Mouse (Mus musculus): ENCODE measurements around the gene Retsat.

Gene Retsat

DNA sequence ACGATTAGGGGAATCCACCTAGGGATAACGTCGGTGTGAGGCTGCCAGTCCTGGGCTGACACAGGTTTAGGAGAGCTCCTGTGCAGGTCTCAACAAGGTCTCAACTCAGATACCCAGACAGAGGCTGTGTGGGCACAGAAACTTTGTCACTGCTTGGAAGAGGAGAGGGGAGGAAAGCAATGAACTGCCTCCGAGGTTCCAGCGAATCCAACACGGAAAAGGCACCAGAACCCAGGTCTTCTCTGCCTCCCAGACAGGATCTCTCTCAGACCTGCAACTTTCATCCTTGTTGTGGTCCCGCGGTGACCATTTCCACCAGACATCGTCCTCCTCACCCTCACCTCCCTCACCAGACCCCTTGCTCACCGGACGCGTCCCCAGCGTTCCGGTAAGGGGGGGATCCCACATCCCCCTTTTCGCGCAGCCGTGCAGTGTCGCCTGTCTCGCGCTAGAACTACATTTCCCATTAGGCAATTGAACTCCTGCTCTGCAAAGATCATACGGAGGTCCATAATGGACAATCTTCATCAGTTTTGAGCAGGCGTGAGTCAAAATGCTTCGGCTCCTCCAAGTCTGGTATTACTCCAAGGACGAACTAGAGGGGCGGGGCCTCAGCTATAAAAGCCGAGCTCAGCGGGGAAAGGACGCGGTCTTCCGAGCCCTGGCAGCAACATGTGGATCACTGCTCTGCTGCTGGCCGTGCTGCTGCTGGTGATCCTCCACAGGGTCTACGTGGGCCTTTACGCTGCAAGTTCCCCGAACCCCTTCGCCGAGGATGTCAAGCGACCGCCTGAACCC, at the start of gene Retsat, which contains the start of gene Elmod3:
Gene Retsat, plus strand, starts transcription at position 520 of the 798 bp plus-strand sequence.
Gene Elmod3, minus strand, starts transcription at position 458 of the 798 bp plus-strand sequence.
- in situ Hi-C loops (cut with MboI, MseI): no loop called here

DNA sequence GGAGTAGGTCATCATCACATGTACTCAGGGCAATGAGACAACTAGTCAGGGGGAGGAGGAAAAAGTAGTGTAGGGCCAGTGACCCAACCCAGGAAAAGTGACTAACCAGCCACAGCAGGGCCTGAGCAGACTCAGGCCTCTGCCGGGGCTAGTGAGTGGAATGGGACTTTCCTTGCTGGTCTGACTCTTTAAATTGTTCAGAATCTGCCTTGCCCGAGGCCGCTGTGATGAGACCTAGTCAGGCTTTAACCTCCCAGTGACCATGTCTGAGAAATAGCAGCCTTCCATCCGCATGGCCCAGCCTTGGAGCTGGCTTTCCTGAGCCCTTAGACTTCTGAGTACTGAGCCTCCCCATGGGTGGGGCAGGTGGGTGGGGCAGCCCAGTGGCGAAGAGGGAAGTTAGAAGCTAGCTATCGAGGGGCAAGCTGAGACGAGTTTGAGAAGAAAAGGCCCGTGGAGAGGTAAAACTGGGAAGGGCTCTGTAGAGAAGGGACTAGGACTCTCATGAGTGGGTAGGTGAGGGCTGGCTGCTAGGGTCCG, 49.2 kb upstream of the Retsat start:
- in situ Hi-C loops (cut with MboI, MseI): no loop called here

DNA sequence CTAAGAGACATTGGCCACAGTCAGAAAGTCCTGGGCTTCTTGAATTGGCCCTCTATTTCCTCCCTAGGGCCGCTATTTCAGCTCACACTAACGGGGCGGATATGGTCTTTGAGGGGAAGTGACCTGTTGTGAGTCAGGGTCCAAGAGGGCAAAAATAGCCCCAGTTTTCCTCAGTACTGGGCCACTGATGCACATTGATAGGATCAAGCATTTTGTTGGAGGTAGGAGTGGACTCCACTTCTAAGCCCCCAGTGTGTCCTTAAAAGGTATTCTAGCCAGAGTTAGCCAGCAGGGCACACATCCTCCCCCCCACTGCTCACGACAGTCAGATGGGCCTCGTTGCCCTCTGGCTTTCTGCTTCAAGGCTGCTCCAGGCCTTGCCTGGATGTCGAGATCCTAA, 48.2 kb upstream of the Retsat start:
- in situ Hi-C loops (cut with MboI, MseI): no loop called here

DNA sequence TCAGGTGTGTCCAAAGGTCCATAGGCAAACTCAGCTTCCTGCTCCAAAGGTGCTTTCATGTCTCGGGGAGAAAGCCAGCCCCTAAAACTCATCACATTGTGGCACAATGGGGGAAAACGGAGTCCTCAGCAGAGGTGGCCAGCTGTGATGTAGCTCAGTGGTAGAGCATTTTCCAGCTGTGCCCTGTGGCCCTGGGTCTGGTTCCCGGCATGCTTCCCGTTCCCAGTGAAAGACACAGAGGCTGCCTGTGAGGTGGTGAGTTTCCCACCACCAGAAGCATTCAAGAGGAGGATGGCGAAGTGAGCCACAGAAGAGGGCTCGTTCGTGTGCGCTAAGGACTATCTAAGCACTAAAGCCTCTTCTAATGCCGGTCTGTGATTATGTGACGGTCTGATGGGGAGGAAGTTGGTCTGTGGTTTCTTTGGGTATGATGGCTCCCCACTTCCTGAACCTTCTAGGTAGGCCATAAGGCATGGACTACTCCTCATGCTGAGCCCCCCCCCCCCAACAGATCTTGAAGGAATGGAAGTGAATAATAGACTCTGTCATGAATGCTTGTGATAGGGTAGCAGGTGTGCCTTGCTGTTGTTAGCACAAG, 47.7 kb upstream of the Retsat start:
- in situ Hi-C loops (cut with MboI, MseI): no loop called here

DNA sequence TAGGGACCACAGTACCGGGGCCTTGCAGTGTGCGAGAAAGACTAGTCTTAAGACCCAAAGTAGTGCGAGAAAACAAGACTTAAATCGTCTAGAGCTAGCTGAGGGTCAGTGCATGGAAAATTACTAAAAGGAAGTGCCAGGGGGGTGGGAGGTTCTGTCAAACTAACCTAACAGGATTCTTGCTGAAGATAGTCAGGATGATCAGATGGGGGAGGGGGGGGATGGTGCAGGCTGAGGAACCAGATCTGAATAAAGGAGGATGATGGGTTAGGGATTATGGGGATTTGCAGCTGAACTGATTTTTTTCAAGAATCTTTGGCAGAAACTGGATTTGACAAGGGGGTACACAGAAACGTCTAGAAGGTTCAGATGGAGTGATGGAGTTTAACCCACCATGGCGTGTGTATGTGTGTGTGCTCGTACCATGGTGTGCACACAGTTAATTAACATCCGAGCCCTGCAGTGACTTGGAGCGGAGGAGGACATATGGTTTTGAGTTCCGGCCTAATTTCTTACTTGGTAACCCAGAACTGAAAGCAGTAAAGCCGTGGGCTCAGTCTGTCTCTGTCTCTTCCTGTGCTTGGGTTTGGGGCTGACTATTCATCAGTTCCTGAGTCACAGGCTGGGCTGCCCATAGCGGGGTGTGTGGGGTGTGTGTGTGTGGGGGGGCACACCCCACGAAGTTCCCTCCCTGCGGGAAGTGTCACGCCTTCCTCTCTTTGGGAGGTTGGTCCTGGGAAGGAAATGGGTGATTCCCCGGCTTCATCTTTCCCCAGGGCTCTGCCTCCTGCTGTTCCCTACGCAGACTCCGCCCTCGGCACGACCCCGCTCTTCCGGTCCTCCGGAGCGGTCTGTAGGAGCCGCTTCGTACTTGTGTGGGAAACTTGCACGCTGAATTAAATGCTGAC, 45.9 kb upstream of the Retsat start:
- in situ Hi-C loops (cut with MboI, MseI): no loop called here

DNA sequence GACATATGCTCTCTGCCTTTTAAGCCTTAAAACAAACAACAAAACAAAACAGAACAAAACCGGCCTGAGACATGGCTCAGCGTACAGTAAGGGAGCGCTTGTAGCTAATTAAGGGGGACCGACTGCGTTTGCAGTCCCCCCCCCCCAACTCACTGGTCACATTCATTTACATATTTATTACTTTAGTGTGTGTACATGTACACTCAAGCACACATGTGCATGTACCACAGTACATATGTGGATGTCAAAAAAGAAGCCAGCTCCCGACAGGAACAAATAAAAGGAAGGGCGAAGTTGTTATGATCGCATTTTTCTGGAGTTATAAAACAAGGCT, 45.2 kb upstream of the Retsat start:
- in situ Hi-C loops (cut with MboI, MseI): no loop called here

DNA sequence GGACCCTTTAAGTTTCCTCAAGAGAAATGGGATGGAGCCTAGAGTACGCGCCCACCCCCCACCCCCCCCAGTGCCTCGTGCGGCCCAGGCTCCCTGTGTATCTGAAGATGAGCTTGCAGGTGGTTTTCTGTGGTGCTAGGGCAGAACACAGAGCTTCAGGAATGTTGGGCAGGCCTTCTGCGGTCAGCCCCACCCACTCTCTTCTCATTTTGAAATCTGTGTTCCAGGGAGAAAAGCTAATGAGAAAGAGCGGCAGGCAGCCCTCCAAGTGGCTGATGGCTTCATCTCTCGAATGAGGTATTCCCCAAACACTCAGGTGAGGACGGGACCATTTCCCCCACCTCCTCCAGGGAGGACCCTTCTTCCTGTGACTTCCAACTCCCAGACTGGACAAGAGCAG, 37.5 kb upstream of the Retsat start:
- in situ Hi-C loops (cut with MboI, MseI): no loop called here

DNA sequence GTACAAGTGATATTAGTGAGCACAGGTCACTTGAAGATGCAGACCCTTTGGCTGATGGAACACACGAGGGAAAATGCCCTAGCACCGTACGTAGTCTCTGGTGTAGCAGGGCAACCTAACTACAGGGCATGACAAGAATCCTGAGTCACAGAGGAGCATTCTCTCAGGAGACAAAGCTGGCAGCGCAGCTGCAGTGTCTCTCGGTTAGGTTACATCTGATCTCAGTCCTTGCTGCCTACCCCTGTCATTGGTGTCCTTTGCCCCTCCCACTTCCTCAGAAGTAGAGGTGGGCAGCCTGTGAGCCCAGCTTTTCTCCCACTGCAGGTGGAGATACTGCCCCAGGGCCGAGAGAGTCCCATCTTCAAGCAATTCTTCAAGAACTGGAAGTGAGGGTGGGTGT, 35.8 kb upstream of the Retsat start:
- in situ Hi-C loops (cut with MboI, MseI): no loop called here

DNA sequence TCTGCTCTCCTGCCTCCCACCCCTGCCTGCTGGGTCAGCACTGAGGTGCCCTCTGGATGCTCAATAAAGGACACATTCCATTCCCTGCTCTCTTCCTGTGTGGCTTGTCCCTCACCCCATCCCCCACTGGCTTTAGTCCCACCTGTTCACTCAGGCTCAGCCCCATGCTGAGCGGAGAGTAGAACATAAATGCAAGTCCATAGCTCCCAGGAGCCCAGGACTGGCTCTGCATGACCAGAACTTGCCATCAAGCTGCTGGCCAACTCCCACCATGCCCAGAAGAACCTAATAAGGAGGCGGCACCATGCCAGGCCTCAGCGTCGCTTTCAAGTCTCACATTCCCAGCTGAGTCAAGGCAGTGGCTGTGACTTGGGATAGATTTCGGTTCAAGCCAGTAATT, 35.4 kb upstream of the Retsat start:
- in situ Hi-C loops (cut with MboI, MseI): no loop called here

DNA sequence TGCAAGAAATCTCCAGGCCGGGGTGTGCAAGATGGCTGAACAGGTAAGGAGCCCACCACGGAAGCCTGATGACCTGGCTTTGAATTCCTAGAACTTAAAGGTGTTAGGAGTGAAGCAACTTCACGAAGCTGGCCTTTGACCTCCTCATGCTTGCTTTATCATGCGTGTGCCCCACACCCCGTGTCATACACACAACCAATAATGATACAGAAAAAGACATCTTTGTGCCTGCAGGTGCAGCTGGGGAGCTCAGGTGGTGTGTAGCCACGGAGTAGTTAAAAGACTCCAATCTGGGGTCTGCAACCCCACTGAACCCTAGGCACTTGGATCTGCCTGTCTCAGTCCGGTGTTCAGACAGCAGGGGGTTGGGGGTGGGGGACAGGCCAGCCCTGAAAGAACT, 32.8 kb upstream of the Retsat start:
- in situ Hi-C loops (cut with MboI, MseI): loop anchor here (5.0 kb wide), 1 partner anchor 138 kb away; no protein-coding TSS in a partner anchor

DNA sequence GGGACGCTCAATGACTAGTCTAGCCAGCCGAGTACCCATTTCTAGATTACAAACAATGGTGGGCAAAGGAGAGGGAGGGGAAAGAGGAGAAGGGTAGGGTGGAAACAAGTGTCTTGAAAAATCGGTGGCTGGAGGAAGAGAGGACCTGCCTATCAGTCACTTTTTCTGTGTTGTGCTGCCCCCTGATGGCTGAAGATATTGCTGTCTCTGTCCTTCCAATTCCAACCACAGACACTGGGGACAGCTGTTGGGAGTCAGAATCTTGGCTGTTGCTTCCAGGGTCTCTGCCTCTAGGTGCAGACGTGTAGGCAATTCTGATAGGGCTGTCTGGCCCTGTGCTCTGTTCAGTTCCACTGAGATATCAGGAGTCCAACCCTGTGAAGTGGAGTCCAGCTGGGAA, 32.2 kb upstream of the Retsat start:
- in situ Hi-C loops (cut with MboI, MseI): loop anchor here (5.0 kb wide), 1 partner anchor 139 kb away; no protein-coding TSS in a partner anchor

DNA sequence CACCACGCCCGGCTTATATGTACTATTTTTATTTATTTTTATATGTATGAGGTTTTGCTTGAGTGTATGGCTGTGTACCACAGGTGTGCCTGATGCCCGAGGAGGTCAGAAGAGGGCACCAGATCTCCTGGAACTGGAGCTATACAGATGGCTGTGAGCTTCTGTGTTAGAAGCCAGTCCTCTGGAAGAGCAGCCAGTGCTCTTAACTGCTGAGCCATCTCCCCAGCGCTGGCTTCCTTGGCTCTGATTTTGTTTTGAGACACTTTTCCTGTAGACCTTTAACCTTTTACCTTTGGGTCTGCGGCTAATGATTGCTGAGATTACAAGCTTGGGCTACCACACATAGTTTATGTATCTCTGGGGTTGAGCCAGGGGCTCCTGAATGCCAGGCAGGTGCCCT, 30.8 kb upstream of the Retsat start:
- in situ Hi-C loops (cut with MboI, MseI): loop anchor here (5.0 kb wide), 1 partner anchor 140 kb away; no protein-coding TSS in a partner anchor

DNA sequence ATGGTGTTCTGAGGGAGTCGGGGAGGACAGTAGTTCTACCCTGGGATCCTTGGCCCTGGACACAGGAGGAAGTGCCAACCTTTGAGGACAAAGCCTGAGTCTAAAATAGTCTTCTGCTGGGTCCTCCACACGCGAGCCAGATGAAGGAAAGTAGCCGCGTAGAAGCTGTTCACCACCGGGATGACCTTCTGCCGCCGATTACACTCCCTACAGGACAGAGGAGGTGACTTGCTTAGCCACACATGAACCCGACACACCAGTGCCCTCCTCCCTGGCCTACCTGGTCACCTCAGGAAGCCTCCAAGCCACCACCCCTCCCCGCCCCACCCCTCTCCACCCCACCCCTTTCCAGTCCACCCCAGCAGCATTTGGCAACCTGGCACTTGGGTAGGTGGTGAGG, 29.5 kb upstream of the Retsat start:
- in situ Hi-C loops (cut with MboI, MseI): loop anchor here (5.0 kb wide), 1 partner anchor 141 kb away; no protein-coding TSS in a partner anchor

DNA sequence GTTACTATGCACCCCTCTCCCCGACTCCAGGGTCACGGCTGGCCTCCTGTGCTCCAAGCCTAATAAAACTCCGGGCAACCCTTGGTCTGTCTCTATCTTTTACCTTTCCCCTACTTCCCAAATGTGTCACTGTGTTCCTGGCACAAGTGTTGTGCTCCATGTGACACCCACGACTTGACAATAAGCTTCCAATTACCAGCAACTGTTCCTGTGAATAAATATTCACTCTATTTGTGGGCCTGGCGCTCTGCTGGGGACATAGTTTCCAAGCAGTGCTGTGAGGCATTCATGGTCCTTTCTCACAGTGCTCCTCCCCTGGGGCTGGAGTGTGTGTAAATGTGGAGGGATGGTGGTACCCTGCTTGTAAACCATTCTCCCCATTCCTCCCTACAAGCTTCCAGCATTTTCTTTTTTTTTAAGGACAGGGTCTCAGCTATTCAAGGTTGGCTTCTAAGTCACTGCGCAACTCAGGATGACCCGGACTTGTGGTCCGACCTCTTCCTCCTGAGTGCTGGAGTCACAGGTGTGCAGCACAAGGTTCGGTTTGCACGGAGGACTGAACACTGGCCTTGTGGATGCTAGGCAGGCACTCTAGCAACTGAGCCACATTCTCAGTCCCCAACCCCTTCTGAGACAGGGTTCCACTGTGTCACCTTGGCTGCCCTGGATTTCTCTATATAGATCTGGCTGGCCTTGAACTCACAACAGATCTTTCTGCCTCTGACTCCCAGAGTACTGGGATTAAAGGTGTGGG, 27.5 kb upstream of the Retsat start:
- in situ Hi-C loops (cut with MboI, MseI): no loop called here

DNA sequence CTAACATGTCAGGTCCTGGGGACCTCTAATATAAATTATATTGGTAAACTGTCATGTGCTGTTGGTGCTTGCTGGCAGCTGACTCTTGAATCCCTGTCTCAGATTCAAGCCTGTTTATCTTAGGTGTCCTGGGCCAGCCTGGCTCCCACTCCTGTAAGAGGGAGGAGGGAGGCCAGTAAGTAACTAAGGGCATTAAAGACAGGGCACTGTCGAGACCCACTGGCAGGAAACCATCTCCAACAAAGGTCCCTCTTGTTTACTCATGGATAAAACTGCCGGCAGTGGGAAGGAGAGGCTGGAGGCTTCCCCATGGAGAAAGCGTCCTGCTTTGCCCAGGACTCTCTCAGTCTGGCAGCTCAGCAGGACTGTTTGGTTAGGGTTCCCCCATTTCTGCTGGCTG, 26.4 kb upstream of the Retsat start:
- in situ Hi-C loops (cut with MboI, MseI): no loop called here

DNA sequence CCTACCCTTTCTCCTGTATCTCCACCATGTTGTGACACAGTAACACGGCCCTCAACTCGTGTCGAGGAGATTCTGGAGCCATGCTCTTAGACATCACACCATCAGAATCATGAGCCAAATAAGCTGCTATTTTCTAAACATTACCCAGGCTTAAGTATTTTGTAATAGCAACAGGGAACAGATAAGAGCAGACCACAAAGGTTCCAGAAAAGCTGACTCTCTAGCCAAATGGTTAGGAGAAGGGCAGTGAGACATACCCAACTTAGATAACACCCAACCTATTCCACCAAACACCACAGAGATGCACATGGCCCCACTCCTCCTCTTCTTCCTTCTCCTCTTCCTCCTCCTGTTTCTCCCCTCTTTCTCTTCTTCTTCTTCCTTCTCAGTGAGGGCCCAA, 22.2 kb upstream of the Retsat start:
- in situ Hi-C loops (cut with MboI, MseI): no loop called here

DNA sequence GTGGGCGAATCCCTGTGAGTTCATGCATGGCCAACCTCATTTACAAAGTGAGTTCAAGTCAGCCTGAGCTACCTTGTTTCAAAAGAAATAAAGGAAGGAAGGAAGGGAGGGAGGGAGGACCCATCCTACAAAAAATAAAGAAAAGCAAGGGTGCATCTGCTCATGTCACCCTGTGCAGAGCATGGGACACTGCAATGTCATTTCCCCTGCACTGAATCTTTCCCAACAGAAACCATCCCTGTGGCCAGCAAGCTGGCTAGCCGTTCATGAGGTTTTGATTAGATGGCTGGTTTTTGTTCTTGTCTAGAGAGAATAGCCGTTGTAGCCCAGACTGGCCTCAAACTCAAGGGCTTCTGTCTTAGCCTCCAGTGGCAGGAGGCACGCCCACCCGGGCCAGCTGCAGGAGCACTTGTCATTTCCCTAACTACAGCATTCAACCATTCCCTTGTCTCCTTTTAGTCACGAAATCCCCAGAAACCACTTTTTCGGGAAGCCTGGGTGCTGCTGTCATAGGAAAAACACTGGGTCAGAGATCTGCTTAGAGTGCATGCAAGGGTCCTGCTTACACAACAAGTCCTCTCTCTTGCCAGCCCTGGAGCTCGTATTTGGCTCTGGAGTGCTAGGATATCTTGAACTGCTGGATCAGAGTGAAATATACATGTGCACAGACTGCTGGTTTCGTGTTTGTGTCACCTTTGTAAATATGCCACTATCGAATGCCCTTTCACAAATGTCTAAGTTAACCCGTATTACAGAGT, 16.5 kb upstream of the Retsat start:
- in situ Hi-C loops (cut with MboI, MseI): no loop called here

DNA sequence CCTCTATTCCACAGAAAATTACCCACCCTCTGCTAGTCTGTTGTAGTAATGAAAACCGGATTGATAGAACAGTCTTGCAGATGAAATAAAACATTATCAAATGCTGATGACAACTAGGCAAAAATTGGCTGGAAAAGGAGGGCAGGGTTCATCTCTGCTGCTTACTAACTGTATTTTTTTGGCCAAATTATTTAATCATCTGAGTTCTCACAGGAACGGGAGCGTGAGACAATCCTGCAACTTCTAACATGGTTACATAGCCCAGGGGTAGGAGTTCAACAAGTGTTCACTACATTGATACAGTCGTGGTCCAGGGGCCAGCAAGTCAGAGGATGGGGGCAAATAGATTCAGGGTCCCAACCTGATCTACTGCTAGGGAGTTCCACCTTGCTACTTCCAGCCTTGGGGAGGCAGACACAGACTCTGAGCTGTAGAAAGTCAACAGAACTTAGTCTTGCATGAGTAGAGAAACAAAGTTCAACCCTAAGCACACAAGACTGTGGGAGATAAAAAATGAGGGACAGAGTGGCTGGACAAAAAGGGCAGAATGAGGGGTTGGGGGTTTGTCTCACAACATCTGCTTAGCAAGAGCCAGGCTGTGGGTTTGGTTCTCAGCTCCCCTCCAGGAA, 14.9 kb upstream of the Retsat start:
- in situ Hi-C loops (cut with MboI, MseI): no loop called here

DNA sequence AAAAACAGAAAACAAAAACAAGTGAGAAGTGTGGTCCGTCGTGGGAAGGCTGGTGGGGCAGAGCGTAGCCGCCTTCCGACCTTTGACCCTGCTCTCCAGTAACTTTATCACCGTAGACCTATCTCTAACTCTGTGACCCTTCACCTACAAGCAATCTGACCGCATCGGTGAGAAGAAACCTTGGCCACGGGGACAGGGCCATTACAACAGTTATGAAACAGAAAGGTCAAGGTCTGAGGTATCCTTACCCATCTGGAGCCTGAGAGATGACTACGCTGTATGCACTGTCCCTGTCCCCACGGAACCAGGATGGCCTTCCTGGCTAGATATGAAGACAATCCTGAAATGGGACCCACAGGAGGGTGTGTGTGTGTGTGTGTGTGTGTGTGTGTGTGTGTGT, 14.1 kb upstream of the Retsat start:
- in situ Hi-C loops (cut with MboI, MseI): no loop called here

DNA sequence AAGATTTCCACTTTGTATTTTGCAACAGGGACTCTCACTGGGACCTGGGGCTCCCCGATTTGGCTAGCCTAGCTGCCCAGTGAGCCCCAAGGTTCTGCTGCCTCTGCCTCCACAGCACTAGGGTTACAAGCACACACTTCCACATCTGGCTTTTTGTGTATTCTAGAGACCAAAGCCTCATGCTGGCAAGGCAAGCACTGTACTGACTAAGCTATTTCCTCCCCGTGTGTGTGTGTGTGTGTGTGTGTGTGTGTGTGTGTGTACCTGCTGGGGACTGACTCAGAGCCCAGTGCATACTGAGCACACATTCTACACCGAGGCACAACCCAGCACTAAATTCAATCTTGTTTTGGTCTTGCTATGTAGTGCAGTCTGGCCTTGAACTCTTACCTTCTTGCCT, 11.6 kb upstream of the Retsat start:
- in situ Hi-C loops (cut with MboI, MseI): no loop called here
